Mouse (Mus musculus): ENCODE data around the gene Slc51b.
A peak's percentile ranks its signal among the peaks of the same experiment; 100 is the strongest.

Slc51b gene

GRCm38 (mm10) chr9:65408871-65409295, 13.9 kb downstream of the Slc51b start:
- no peak for DNase-seq (ENCODE audit: low spot score in 2 of 2)

- no peak for DNase-seq (ENCODE audit: low spot score in 2 of 2)
Observed at GRCm38 (mm10) chr9:65407861-65408260, 14.9 kb downstream of the Slc51b start.

GRCm38 (mm10) chr9:65407327-65407726, 15.4 kb downstream of the Slc51b start:
- DNase-seq (ENCODE audit: low spot score in 2 of 2): no peak

GRCm38 (mm10) chr9:65405184-65405449, 17.6 kb downstream of the Slc51b start:
- no peak for DNase-seq (ENCODE audit: low spot score in 2 of 2)

- no peak for DNase-seq (ENCODE audit: low spot score in 2 of 2)
Observed at GRCm38 (mm10) chr9:65404331-65405183, 18.2 kb downstream of the Slc51b start.

- DNase-seq (ENCODE audit: low spot score in 2 of 2): no peak
Observed at GRCm38 (mm10) chr9:65399934-65400333, 22.8 kb downstream of the Slc51b start.

- DNase-seq (ENCODE audit: low spot score in 2 of 2): peak; percentile 41 to 70
Observed at GRCm38 (mm10) chr9:65398279-65398678, 24.5 kb downstream of the Slc51b start, which contains the start of gene Rasl12. Rasl12 (plus strand) TSS chr9:65398506.

- no peak for DNase-seq (ENCODE audit: low spot score in 2 of 2)
Observed at GRCm38 (mm10) chr9:65394360-65394759, 28.4 kb downstream of the Slc51b start.

- DNase-seq (ENCODE audit: low spot score in 2 of 2): no peak
Observed at GRCm38 (mm10) chr9:65393606-65394005, 29.1 kb downstream of the Slc51b start.

- peak; percentile 52 to 82 for DNase-seq (ENCODE audit: low spot score in 2 of 2)
Observed at GRCm38 (mm10) chr9:65392638-65393364, 30.0 kb downstream of the Slc51b start.

- DNase-seq (ENCODE audit: low spot score in 2 of 2): no peak
Observed at GRCm38 (mm10) chr9:65391613-65391964, 31.2 kb downstream of the Slc51b start, which contains the start of gene Kbtbd13. Kbtbd13 (minus strand) TSS chr9:65391652.

GRCm38 (mm10) chr9:65390752-65391612, 31.8 kb downstream of the Slc51b start:
- no peak for DNase-seq (ENCODE audit: low spot score in 2 of 2)

- DNase-seq (ENCODE audit: low spot score in 2 of 2): no peak
Observed at GRCm38 (mm10) chr9:65386373-65387140, 36.2 kb downstream of the Slc51b start.

- DNase-seq (ENCODE audit: low spot score in 2 of 2): no peak
Observed at GRCm38 (mm10) chr9:65384276-65384675, 38.5 kb downstream of the Slc51b start.

- DNase-seq (ENCODE audit: low spot score in 2 of 2): no peak
Observed at GRCm38 (mm10) chr9:65382751-65383097, 40.0 kb downstream of the Slc51b start.

- no peak for DNase-seq (ENCODE audit: low spot score in 2 of 2)
Observed at GRCm38 (mm10) chr9:65382031-65382750, 40.6 kb downstream of the Slc51b start.

- DNase-seq (ENCODE audit: low spot score in 2 of 2): no peak
Observed at GRCm38 (mm10) chr9:65381017-65381590, 41.7 kb downstream of the Slc51b start.

- no peak for DNase-seq (ENCODE audit: low spot score in 2 of 2)
Observed at GRCm38 (mm10) chr9:65375163-65375934, 47.4 kb downstream of the Slc51b start.

GRCm38 (mm10) chr9:65374468-65375162, 48.1 kb downstream of the Slc51b start:
- DNase-seq (ENCODE audit: low spot score in 2 of 2): no peak
